Mouse (Mus musculus): Measurements from ENCODE around the gene Cdkn1c. TPM values are rescaled to one million over a fixed set of nuclear protein-coding genes. Genes with fewer than 3 reads are reported as not detected.
A peak's percentile ranks its signal among the peaks of the same experiment; 100 is the strongest.

Cdkn1c gene
- polyA plus RNA-seq, 1 experiment from 2014 or later: 36.4 TPM

DNA sequence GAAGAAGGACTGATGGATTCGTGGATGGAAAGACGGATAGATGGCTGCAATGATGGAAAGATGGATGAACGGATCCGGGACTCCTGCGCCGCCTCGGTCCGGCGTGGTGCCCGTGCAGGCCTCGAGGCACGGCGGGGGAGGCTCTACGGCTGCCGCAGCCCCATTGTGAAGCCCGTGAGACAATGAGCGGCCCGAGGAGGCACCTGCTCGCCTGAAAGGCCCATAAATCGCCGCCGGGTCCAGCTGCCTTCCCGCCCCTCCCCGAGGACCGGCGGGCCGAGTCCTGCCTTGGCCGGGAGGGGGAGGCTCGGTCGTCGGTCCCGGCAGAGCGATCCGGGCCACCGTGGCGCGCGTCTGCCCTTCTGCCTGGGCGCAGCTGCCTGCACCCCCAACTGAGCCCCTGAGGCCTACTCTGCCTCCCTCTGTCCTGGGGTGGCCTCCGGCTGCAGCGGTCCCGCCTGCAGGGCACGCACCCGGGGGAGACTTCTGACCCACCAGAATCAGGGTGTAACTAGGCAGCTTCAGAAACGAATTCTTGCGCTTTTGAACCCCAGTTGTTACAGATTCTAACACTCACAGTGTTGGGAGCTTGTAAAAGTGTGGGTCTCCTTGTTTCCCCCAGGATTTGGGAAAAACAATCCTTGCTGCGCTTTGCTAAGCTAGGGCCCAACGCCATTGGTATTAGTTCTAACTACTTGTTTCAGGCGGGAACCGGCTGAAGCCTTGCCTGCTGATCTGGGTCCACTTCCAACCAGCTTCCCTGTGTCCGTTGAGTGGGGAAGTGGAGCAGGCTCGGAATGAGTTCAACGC lies 15.0 kb downstream of the Cdkn1c start:
- Histone ChIP-seq H3K4me3 (ENCODE audit: low read depth, low read length) (peak overlapping the region; percentile 39), H3K4me1 (ENCODE audit: insufficient read depth) (peaks cover 3% of the 10 kb centered on the region; the same call in 1 of the 2 replicates), H3K9me3 (ENCODE audit: low read length) (no peaks in the 10 kb centered on the region), H3K27me3 (ENCODE audit: insufficient read depth, low read length) (peaks cover 53% of the 10 kb centered on the region), H3K4me2 (ENCODE audit: low read depth, low read length) (peak overlapping the region; percentile 58), H3K9ac (replicated peaks) (peak overlapping the region; percentile 26; the same call in 1 of the 2 replicates), H3K36me3 (replicated peaks; ENCODE audit: insufficient read depth, low read length) (no peaks in the 10 kb centered on the region), H3K27ac (ENCODE audit: low read depth) (no peak overlapping the region)
- no peak for TF ChIP-seq CTCF (IDR thresholded peaks at IDR 0.05; ENCODE audit: low read depth)
- no peak for TF ChIP-seq EP300 (IDR thresholded peaks at IDR 0.05; ENCODE audit: low read depth)
- no peak for ATAC-seq
- WGBS (ENCODE audit: insufficient replicate concordance): 11% methylated on average over 50 of the region's 53 CpGs
- DNase-seq: no peak

DNA sequence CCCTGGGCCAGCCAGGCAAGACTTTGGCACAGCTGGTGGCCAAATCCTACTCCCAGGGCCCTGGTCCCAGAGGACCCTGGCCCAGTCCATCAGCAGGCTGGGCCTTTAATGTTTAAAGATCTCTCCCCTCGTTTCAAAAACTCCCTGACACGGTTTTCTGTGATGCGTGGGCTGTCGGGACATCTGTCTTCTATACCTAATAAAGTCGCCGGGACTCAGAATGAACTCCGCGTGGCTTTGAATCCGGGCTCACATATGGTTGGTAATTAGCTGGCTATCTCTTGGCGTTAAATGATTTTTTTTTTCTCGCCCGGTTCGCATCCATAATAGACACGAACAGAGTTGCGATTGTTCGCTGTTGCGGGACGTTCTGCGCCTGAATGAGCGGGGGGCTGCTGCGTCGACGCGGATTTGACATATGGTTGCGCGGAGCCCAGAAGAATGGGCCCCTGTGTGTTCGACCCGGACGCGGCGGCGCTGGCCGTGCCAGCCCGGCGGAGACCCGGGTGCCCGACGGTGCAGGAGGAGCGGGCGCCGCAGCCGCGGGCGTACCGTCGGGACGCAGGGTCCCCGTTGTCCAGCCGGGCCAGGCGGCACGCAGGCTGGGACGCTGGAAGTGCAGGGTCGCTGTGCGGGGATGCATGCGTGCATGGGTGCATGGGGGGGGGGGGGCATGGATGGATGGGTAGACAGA lies 15.7 kb downstream of the Cdkn1c start:
- Histone ChIP-seq H3K36me3 (replicated peaks; ENCODE audit: insufficient read depth, low read length) (no peaks in the 10 kb centered on the region), H3K4me1 (ENCODE audit: insufficient read depth) (peaks cover 3% of the 10 kb centered on the region; the same call in 1 of the 2 replicates), H3K4me3 (ENCODE audit: low read depth, low read length) (peak overlapping the region; percentile 39), H3K9ac (replicated peaks) (no peak overlapping the region), H3K27ac (ENCODE audit: low read depth) (no peak overlapping the region), H3K4me2 (ENCODE audit: low read depth, low read length) (peak overlapping the region; percentile 58), H3K27me3 (ENCODE audit: insufficient read depth, low read length) (peaks cover 53% of the 10 kb centered on the region), H3K9me3 (ENCODE audit: low read length) (no peaks in the 10 kb centered on the region)
- TF ChIP-seq EP300 (IDR thresholded peaks at IDR 0.05; ENCODE audit: low read depth) (no peak), CTCF (IDR thresholded peaks at IDR 0.05; ENCODE audit: low read depth) (no peak)
- ATAC-seq (no peak), DNase-seq (no peak)
- 7% methylated on average over 55 of the region's 55 CpGs for WGBS (ENCODE audit: insufficient replicate concordance)

DNA sequence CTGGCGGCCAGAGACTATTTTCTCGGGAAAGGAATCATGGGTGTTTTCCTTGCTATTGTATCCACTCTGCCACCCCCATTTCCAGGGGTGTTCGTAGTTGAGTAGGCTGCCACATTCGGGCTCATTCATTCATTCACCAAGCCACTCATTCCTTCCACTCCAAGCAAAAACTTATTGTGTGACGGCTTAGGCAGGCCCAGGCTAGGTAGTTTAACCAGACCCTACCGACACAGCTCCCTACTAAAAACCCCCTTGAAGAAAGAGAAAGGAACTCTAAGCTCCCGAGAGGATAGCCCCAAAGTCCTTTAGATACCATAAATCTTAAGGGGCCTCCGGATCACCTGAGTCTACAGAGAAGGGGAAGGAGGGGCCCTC lies 16.3 kb downstream of the Cdkn1c start:
- no peak overlapping the region for H3K9ac ChIP-seq (replicated peaks)
- no peak for ATAC-seq
- 45% methylated on average over 8 of the region's 8 CpGs for WGBS (ENCODE audit: insufficient replicate concordance)
- H3K27me3 ChIP-seq (ENCODE audit: insufficient read depth, low read length): peaks cover 53% of the 10 kb centered on the region
- DNase-seq: no peak
- H3K9me3 ChIP-seq (ENCODE audit: low read length): no peaks in the 10 kb centered on the region
- no peak overlapping the region for H3K4me3 ChIP-seq (ENCODE audit: low read depth, low read length)
- H3K4me1 ChIP-seq (ENCODE audit: insufficient read depth): peaks cover 3% of the 10 kb centered on the region; the same call in 1 of the 2 replicates
- H3K27ac ChIP-seq (ENCODE audit: low read depth): no peak overlapping the region
- H3K36me3 ChIP-seq (replicated peaks; ENCODE audit: insufficient read depth, low read length): no peaks in the 10 kb centered on the region
- no peak overlapping the region for H3K4me2 ChIP-seq (ENCODE audit: low read depth, low read length)
- TF ChIP-seq EP300 (IDR thresholded peaks at IDR 0.05; ENCODE audit: low read depth) (no peak), CTCF (IDR thresholded peaks at IDR 0.05; ENCODE audit: low read depth) (no peak)

DNA sequence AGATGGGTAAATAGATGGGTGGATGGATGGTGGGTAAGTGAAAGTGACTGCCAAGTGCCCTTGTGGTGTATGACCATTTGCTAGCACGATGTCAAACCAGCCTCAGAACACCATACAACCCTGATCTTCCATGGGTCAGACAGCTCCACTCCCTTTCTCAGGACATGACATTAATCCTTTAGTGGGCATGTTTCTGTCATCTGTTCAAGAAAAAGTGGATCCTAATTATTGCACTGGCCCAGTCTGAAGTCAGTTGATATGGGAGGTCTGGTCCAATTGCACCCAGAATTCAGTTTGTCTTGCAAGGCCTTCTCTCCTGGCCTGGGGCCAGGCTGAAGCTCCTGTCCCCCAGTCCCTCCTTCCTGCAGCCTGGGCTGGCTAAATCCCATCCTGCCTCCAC lies 21.9 kb downstream of the Cdkn1c start:
- 54% methylated on average over 1 of the region's 1 CpGs for WGBS (ENCODE audit: insufficient replicate concordance)
- no peak overlapping the region for H3K4me2 ChIP-seq (ENCODE audit: low read depth, low read length)
- TF ChIP-seq CTCF (IDR thresholded peaks at IDR 0.05; ENCODE audit: low read depth) (no peak), EP300 (IDR thresholded peaks at IDR 0.05; ENCODE audit: low read depth) (no peak)
- no peak overlapping the region for H3K27ac ChIP-seq (ENCODE audit: low read depth)
- no peak for ATAC-seq
- H3K9ac ChIP-seq (replicated peaks): no peak overlapping the region
- no peaks in the 10 kb centered on the region for H3K4me1 ChIP-seq (ENCODE audit: insufficient read depth)
- H3K9me3 ChIP-seq (ENCODE audit: low read length): no peaks in the 10 kb centered on the region
- no peak overlapping the region for H3K4me3 ChIP-seq (ENCODE audit: low read depth, low read length)
- peaks cover 35% of the 10 kb centered on the region for H3K27me3 ChIP-seq (ENCODE audit: insufficient read depth, low read length)
- DNase-seq: no peak
- no peaks in the 10 kb centered on the region for H3K36me3 ChIP-seq (replicated peaks; ENCODE audit: insufficient read depth, low read length)

DNA sequence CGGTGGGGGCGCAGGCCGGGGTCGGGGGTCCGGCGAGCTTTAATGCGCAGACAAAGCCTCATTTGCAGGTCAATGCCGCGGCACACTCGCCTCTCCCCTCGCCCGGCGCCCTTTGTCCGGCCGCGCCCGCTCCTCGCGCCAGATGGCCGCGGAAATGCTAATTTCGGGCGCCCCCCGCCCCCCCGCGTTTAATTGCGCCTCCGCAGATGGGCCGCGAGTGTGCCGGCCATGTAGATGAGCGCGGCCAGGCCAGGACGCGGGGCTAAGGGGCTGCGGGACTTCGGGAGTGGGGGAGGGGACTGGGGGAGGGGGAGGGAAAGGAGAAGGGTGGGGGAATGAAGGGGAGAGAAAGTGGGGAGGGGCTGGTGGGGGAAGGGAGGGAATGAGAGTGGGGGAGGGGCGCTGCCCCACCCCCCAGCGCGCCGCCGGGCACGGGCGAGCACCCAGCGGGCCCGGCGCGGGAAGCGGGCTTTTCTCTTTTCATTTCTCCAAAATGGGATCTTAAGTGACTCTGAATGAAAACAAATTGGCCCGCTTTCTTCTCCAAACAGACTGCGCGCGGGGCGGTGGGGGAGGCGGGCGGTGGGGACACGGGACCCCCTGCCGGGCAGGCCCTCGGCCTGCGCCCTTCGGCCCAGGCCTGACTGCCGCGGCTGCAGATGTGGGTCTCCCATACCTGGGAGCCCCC lies 22.8 kb downstream of the Cdkn1c start:
- Histone ChIP-seq H3K4me3 (ENCODE audit: low read depth, low read length) (peak overlapping the region; percentile 43), H3K9ac (replicated peaks) (peak overlapping the region; percentile 6), H3K4me1 (ENCODE audit: insufficient read depth) (no peaks in the 10 kb centered on the region), H3K4me2 (ENCODE audit: low read depth, low read length) (peak overlapping the region; percentile 76), H3K9me3 (ENCODE audit: low read length) (no peaks in the 10 kb centered on the region), H3K27ac (ENCODE audit: low read depth) (no peak overlapping the region), H3K27me3 (ENCODE audit: insufficient read depth, low read length) (peaks cover 25% of the 10 kb centered on the region), H3K36me3 (replicated peaks; ENCODE audit: insufficient read depth, low read length) (no peaks in the 10 kb centered on the region)
- TF ChIP-seq CTCF (IDR thresholded peaks at IDR 0.05; ENCODE audit: low read depth) (no peak), EP300 (IDR thresholded peaks at IDR 0.05; ENCODE audit: low read depth) (no peak)
- peak; percentile 21; the same call in 1 of the 2 replicates for ATAC-seq
- 6% methylated on average over 57 of the region's 63 CpGs for WGBS (ENCODE audit: insufficient replicate concordance)
- DNase-seq: no peak
